Mouse (Mus musculus) hindbrain, embryonic 10.5 days (tissue): ENCODE results near the gene Zgpat. TPM values are rescaled to one million over a fixed set of nuclear protein-coding genes. Genes with fewer than 3 reads are reported as not detected.

Experiments
- DNase-seq: peaks from one replicate; pipeline ENCODE4 v3.0.0-alpha.2; 2017; ENCODE audit warnings: low spot score
- H3K27ac ChIP-seq: fragments of 300-500 bp; sonication (generic); 2 replicates; pipeline ENCODE4 v1.5.1; 2016; ENCODE audit warnings: mild to moderate bottlenecking, moderate library complexity
- H3K27me3 ChIP-seq: fragments of 300-500 bp; sonication (generic); 2 replicates; pipeline ENCODE4 v1.6.1; 2016; ENCODE audit warnings: mild to moderate bottlenecking; ENCODE audit not compliant: poor library complexity, insufficient read depth, severe bottlenecking
- H3K36me3 ChIP-seq: fragments of 300-500 bp; sonication (generic); 2 replicates; pipeline ENCODE4 v1.6.1; 2016; ENCODE audit warnings: mild to moderate bottlenecking, moderate library complexity
- H3K4me1 ChIP-seq: fragments of 300-500 bp; sonication (generic); replicated peaks from 2 replicates; pipeline ENCODE4 v1.6.1; 2016; ENCODE audit warnings: mild to moderate bottlenecking
- H3K4me3 ChIP-seq: fragments of 300-500 bp; sonication (generic); 2 replicates; pipeline ENCODE4 v1.5.1; 2016; ENCODE audit warnings: mild to moderate bottlenecking, moderate library complexity
- H3K9me3 ChIP-seq: fragments of 300-500 bp; sonication (generic); 2 replicates; pipeline ENCODE4 v1.6.1; 2016; ENCODE audit warnings: mild to moderate bottlenecking, moderate library complexity
- WGBS: fragments of 180-500 bp; shearing (Covaris S2); methylation state at CpG from one replicate; pipeline ENCODE4 v1.1.7; 2016; 5-methylcytosine and 5-hydroxymethylcytosine counted together
- polyA plus RNA-seq: library from polyadenylated mRNA; unstranded; fragments of >200 nt; fragmentation: Nextera tagmentation; extraction: Ambion mirVana; gene quantifications from 2 replicates; pipeline ENCODE4 v1.2.1, GENCODE M21; 2016

The Zgpat gene
- polyA plus RNA-seq, 1 experiment from 2014 or later = 53.0 TPM

DNA sequence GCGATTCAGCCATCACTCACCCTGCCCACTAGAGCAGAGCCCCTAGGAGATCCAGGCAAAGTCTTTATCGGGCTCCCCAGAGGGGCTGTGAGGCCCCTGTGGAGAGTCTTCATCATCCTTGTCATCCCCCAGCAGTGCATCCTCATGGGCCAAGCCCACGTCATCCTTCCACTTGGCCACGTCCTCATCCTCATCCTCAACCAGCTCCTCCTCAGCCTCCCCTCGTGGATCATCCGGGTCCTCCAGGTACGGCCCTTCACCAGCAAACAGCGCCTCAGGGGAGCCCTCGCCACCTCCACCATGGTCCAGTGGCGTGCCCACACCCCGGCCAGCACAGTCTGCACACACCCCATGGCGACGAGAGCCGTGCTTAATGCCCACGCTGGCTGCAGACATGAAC lies 26.3 kb downstream of the Zgpat start:
- Histone ChIP-seq H3K36me3 (peaks cover 71% of the 10 kb centered on the region), H3K27ac (no peak overlapping the region), H3K4me1 (0 out of 2 replicates have a peak, but pooled peaks cover 4% of the 10 kb centered on the region), H3K9me3 (no peaks in the 10 kb centered on the region), H3K27me3 (no peaks in the 10 kb centered on the region), H3K4me3 (no peak overlapping the region)
- 89% methylated on average over 15 of the region's 15 CpGs for WGBS
- no peak for DNase-seq

DNA sequence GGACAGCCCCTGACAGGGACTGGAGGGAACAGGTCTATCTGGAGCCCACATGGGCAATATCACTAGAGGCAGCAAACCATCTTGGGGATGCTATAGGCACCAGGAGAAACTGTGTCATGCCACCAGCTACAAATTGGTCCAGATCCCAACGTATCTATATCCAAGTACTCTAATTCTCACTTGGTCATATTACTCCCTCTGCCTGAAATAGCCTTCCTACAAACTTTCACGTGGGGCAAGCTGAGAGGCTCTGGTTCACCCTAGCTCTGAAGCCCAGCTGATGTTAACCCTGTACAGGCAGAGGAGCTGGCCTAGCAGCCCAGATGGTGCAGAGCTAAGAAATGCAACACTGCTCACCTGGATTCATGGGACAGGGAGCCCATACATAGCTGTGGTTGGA lies 26.8 kb downstream of the Zgpat start:
- Histone ChIP-seq H3K9me3 (no peaks in the 10 kb centered on the region), H3K27ac (no peak overlapping the region), H3K4me3 (no peak overlapping the region), H3K4me1 (0 out of 2 replicates have a peak, but pooled peaks cover 4% of the 10 kb centered on the region), H3K36me3 (peaks cover 66% of the 10 kb centered on the region), H3K27me3 (no peaks in the 10 kb centered on the region)
- 78% methylated on average over 2 of the region's 2 CpGs for WGBS
- no peak for DNase-seq

DNA sequence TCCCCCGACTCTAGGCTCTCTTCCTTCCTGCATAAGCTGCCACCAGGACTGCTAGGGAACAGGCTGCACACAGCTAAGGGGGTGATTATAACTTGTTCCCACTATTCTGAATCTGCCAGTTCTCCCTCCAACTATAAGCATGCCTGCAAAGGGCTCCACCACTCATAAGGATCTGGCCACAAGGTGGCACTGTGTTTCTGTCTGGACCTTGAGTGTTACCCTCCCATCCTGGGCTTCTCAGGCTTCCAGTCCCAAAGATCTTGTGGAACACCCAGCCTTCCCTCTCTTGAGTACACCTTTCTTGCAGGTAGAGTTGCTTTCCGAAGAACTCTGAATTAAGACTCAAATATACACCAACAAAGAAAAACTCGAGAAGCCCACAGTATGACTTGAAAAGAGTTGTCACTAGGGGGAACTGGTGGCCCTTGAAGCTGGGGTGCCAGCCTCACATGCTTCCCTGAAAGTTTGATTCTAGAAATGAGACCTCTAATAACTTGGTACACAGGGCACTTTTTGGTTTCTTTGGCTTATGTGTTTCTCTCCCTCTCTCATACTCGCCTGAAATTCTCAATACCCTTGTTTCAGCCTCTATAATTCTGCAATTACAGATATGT lies 28.0 kb downstream of the Zgpat start:
- peak; percentile 79 for DNase-seq
- no peaks in the 10 kb centered on the region for H3K9me3 ChIP-seq
- no peak overlapping the region for H3K4me3 ChIP-seq
- no peaks in the 10 kb centered on the region for H3K27me3 ChIP-seq
- 40% methylated on average over 4 of the region's 4 CpGs for WGBS
- H3K4me1 ChIP-seq = 0 out of 2 replicates have a peak, but pooled peaks cover 4% of the 10 kb centered on the region
- no peak overlapping the region for H3K27ac ChIP-seq
- peaks cover 54% of the 10 kb centered on the region for H3K36me3 ChIP-seq

DNA sequence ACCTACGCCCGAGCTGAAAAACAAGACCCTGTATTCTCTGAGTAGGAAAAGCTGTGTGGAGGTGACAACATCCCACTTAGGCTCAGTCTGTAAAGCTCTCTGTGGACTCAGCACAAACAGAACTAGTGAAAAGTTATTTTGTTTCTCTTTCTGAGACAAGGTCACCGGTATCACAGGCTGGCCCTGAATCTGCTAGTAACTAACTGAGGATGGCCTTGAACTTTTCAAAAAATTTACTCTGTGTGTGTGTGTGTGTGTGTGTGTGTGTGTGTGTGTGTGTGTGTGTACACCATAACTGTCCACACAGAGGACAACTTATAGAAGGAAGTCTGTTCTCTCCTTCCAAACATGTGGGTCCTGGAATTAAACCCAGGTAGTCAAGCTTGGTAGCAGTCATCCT lies 29.4 kb downstream of the Zgpat start:
- Histone ChIP-seq H3K4me3 (no peak overlapping the region), H3K27ac (no peak overlapping the region), H3K9me3 (no peaks in the 10 kb centered on the region), H3K4me1 (0 out of 2 replicates have a peak, but pooled peaks cover 4% of the 10 kb centered on the region), H3K27me3 (no peaks in the 10 kb centered on the region), H3K36me3 (peaks cover 54% of the 10 kb centered on the region)
- no peak for DNase-seq
- 96% methylated on average over 3 of the region's 3 CpGs for WGBS

DNA sequence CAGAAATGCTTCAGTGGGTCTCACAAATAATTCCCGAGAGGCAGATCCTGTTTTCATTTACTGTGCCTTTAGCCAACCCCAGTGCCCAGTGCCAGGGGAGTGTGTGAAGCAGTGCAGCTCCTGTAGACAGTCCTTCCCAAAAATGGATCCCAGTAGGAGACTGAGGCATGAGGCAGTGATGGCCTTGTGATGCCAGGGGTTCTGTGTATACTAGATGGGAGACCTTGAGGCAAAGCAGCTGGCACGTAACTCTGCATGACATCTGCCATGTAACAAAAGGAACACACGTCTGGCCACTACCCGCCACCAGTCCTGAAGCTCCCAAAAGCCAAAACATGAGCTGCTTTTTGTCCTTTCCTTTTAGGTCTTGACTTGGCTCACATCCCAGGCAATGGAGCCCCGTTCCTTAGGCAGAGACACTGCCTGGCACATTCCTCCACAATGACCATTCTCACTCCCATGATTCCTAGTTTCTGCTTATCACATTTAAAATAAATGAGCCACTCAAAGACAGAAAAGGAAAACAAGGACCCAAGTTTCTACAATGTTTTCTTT lies 32.6 kb downstream of the Zgpat start:
- DNase-seq = no peak
- Histone ChIP-seq H3K27me3 (no peaks in the 10 kb centered on the region), H3K9me3 (no peaks in the 10 kb centered on the region), H3K4me1 (peaks cover 9% of the 10 kb centered on the region), H3K36me3 (peaks cover 25% of the 10 kb centered on the region), H3K4me3 (no peak overlapping the region), H3K27ac (no peak overlapping the region)
- 86% methylated on average over 5 of the region's 5 CpGs for WGBS

DNA sequence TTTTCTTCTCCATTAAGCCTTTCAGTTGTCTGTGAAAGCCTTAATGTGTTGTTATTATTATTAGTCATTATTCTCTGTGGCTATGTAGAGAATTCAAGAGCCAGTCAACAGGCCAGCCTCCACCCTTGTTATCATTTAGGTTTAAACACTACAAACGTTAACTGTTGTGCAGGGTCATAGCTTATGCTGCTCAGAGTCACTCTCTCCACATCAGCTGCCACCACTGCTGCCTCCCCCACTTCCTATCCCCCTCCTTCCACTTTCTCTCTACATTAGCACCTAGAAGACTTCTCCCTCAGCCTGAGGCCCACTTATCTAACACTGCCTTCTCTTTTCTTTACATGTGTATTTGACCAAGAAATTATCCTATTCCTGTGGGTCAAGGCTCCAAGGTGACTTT lies 36.8 kb downstream of the Zgpat start:
- no peak for DNase-seq
- 27% methylated on average over 1 of the region's 1 CpGs for WGBS
- H3K36me3 ChIP-seq = peaks cover 20% of the 10 kb centered on the region; the same call in 1 of the 2 replicates
- H3K27me3 ChIP-seq = no peaks in the 10 kb centered on the region
- peaks cover 9% of the 10 kb centered on the region for H3K4me1 ChIP-seq
- no peaks in the 10 kb centered on the region for H3K9me3 ChIP-seq
- no peak overlapping the region for H3K27ac ChIP-seq
- H3K4me3 ChIP-seq = no peak overlapping the region

DNA sequence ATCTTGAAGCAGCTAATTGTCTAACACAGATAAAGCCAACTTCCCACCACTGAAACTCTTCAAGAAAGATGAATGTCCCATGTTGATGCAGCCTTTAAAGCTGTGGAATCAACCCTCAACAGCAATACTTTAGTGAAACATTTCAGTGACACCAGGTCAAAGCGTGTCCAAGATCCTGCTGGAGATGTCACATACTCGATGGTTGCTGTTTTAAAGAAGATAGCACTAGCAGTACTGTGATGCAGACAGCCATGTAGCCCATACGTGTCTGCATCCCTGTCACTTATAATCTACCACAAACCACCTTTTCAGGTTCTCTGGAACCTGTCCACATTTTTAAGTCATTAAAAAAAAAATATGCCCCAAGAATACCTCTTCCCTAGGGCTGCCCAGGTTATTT lies 39.0 kb downstream of the Zgpat start:
- no peak overlapping the region for H3K4me3 ChIP-seq
- peaks cover 20% of the 10 kb centered on the region; the same call in 1 of the 2 replicates for H3K36me3 ChIP-seq
- H3K9me3 ChIP-seq = no peaks in the 10 kb centered on the region
- H3K27me3 ChIP-seq = no peaks in the 10 kb centered on the region
- peaks cover 9% of the 10 kb centered on the region for H3K4me1 ChIP-seq
- WGBS = 91% methylated on average over 3 of the region's 3 CpGs
- H3K27ac ChIP-seq = no peak overlapping the region
- DNase-seq = no peak

DNA sequence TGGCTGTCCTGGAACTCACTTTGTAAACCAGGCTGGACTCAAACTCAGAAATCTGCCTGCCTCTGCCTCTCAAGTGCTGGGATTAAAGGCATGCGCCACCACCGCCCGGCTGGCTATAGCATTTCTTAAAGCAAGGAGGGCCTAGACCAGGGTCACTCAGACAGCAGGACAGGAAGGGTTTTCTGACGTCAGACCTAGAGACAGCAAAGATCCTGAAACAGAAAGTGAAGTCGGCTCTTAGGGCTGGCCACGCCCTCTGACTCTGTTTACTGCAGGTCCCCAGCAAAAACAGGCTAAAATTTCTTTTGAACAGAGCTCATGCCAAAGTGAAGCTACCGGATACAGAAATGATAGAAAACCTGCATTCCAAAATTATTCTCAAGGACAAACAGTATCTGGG lies 44.9 kb downstream of the Zgpat start:
- Histone ChIP-seq H3K27me3 (no peaks in the 10 kb centered on the region), H3K4me1 (peaks cover 4% of the 10 kb centered on the region; the same call in 1 of the 2 replicates), H3K27ac (no peak overlapping the region), H3K4me3 (no peak overlapping the region), H3K9me3 (no peaks in the 10 kb centered on the region), H3K36me3 (peaks cover 20% of the 10 kb centered on the region)
- WGBS = 86% methylated on average over 7 of the region's 7 CpGs
- no peak for DNase-seq

DNA sequence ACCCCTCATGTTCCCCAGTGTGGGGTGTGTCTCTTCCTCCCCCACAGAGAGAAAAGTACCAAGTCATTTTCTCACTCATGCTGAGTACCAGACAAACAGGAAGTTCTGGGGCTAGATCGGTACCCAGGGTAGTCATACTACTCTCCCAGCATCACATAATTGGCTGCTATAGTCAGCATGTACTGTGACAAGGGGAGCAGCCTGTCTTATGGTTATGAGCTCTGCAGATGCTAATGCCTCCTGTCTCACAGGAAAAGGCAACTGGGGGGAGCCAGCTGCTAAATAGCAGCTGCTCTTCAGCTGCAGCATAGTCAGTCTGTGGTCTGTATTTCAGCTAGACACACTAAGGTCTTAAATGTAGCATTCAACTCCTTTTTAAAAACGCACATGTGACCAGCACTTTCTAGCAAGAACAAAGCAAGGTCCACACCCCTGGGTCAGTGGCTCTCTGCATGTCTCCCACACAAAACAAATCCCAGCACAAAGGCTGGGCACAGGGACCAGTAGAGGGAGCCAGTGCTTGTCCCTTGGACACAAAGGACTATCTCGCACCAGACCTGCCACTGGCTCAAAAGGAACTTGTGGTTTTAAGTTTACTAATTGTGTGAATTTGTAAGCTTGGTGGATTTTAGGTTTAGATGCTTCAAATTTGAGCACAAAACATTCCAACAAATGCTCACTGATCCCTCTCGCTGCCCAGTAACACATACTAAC lies 46.2 kb downstream of the Zgpat start:
- H3K9me3 ChIP-seq = no peaks in the 10 kb centered on the region
- no peaks in the 10 kb centered on the region for H3K27me3 ChIP-seq
- peak; percentile 75 for DNase-seq
- peaks cover 10% of the 10 kb centered on the region for H3K36me3 ChIP-seq
- H3K4me1 ChIP-seq = peaks cover 4% of the 10 kb centered on the region; the same call in 1 of the 2 replicates
- H3K27ac ChIP-seq = peak overlapping the region; percentile 75
- H3K4me3 ChIP-seq = no peak overlapping the region
- WGBS = 44% methylated on average over 4 of the region's 4 CpGs

DNA sequence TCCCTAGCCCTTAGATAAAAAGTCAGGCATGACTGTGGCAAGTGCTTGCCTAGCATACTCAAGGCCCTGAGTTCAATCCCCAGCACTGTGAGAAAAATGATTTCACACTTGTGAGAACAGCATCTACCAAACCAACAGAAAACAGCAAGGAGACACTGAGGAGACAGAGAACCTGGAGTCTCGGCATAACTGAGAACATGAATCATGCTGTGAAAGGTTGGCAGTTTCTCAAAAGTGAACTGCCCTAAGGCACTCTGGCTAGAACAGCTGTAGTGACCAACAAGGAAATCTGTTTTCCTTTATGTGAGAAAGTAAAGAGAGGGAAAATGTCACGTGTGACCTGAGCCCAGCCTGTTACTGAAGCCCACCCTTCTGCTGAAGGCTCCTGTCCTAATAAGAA lies 48.4 kb downstream of the Zgpat start:
- H3K27me3 ChIP-seq = no peaks in the 10 kb centered on the region
- peaks cover 6% of the 10 kb centered on the region for H3K36me3 ChIP-seq
- no peak for DNase-seq
- WGBS = 61% methylated on average over 2 of the region's 2 CpGs
- no peaks in the 10 kb centered on the region for H3K9me3 ChIP-seq
- no peak overlapping the region for H3K4me3 ChIP-seq
- H3K27ac ChIP-seq = no peak overlapping the region
- H3K4me1 ChIP-seq = peaks cover 4% of the 10 kb centered on the region; the same call in 1 of the 2 replicates

DNA sequence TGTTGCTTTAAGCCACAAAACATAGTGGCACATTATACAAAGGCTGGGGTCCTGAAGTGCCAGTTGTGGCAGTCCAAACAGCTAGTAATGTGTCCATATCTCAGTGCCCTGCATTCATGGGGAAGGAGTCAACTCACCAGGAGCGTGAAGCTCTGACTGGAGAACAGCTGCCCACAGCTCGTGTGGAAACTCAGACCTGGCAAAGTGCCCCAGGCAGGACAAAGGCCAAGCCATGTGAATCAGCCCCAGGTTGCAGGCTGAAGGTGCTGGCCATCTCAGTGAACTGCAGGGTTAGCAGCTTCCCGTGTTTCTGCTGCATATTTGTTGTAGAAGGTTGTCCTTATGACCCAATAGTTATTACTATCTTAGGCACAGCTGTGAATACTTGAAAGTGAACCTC lies 51.2 kb downstream of the Zgpat start:
- Histone ChIP-seq H3K4me1 (peaks cover 9% of the 10 kb centered on the region; the same call in 1 of the 2 replicates), H3K4me3 (no peak overlapping the region), H3K27me3 (no peaks in the 10 kb centered on the region), H3K27ac (no peak overlapping the region), H3K36me3 (peaks cover 6% of the 10 kb centered on the region), H3K9me3 (no peaks in the 10 kb centered on the region)
- DNase-seq = no peak
- 72% methylated on average over 3 of the region's 3 CpGs for WGBS

DNA sequence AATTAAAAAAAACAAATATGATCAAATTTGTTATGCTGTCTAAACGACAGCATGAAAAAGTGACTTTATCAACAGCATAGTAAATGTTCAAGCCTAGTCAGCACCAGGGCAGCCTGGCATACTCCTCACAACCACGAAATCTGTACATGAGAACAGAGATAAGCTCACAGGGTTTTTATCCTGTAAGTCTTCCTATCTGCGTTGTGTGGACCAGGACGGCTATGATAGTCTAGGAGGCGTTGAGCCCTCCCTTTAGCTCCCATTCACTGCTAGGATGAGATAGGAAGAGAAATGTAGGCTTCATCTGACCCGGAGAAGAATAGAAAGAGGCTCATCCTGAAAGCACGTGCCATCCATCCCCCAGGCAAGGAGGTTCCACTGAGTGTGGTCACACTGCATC lies 54.6 kb downstream of the Zgpat start:
- 82% methylated on average over 7 of the region's 7 CpGs for WGBS
- DNase-seq = no peak

DNA sequence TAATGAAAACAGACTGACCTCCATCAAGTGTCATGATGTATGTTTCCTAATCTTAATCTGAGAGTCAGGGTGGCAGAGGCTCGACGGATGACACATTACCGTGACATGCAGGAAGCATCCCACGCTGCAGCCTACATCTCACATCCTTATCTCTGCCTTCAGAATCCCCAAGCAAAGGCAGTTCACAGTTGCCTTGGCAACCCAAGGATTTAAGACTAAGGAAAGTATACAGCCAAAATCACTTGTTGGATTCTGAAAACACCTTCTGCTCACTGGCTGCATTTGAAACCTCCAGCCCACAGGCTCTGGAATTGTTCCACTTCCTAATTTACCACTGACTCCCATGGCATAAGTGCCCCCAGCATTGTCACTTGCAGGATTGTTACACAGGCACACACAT lies 55.7 kb downstream of the Zgpat start:
- Histone ChIP-seq H3K27me3 (no peaks in the 10 kb centered on the region), H3K9me3 (no peaks in the 10 kb centered on the region), H3K4me1 (0 out of 2 replicates have a peak, but pooled peaks cover 4% of the 10 kb centered on the region), H3K4me3 (no peak overlapping the region), H3K36me3 (peaks cover 32% of the 10 kb centered on the region), H3K27ac (no peak overlapping the region)
- WGBS = 91% methylated on average over 4 of the region's 4 CpGs
- no peak for DNase-seq

More for the DNA sequence above, 54.6 kb downstream of the Zgpat start:
- Histone ChIP-seq H3K9me3 (no peaks in the 10 kb centered on the region), H3K4me1 (0 out of 2 replicates have a peak, but pooled peaks cover 4% of the 10 kb centered on the region), H3K4me3 (no peak overlapping the region), H3K27ac (no peak overlapping the region), H3K36me3 (peaks cover 31% of the 10 kb centered on the region), H3K27me3 (no peaks in the 10 kb centered on the region)
